ENCODE assay signal across 13 mouse cellular contexts in the genomic region with DNA sequence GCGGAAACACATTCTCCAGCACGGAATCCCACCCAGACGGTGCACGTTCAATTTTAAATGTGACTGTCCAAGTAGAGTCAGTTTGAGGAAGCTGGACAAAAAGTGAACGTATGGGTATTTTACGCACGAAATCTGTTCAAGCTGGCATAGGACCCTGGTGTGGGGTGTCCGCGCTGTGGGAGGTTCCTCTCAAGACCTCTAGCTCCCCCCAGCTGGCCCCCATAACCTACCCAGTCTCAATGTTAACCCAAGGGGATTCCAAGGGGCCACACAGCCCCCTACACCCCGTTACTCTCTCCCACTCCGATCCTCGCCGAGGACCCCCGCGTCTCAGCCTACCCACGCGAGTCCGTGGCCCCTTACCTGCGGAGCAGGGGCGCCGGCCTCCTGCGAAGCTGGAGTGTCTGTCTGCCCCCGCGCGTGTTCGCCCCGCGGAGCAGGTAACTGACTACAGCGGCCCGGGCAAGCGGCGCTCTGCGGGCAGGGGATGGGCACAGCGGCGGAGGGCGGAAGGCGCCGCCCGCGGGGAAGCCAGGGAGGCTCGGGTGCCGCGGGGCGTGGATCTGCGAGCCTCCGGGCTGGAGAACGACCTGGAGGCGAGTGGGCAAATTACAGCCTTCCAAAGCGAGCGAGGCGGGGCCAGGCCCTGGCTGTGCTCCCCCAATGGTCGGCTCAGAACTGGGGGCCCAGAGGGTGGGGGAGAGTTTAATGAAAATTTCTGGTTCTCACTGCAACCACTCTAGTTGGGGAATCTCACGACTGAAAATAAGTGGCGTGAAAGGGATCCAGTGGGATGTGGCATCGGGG. TPM values are rescaled to one million over a fixed set of nuclear protein-coding genes. Genes with fewer than 3 reads are reported as not detected.
DNase-seq lines count a peak whose midpoint lies in the region; ATAC-seq and TF ChIP-seq lines count a peak whose summit lies in the region.
"Not testable (repeated sequence)": the region's sequence is repeated elsewhere in the genome, so short reads cannot be mapped to it uniquely, and the experiment has no call there.
"Had no signal": no experiment of that assay in that cellular context is flagged by ENCODE, and none has a peak within 500 bp of the region (broad histone marks: within the 10 kb centered on the region; RNA-seq: fewer than 3 reads in every experiment).

No protein-coding gene starts in this region.

- TF ChIP-seq POLR2A in spleen, adult 2 months (IDR thresholded peaks at IDR 0.05; ENCODE audit: low read depth, low read length) = not testable (repeated sequence)

- WGBS in forebrain, postnatal 0 days = under 1% methylated on average over 54 of the region's 55 CpGs
- under 1% methylated on average over 54 of the region's 55 CpGs for WGBS in kidney, embryonic 14.5 days
- WGBS in liver, embryonic 13.5 days (ENCODE audit: insufficient replicate concordance) = 2% methylated on average over 55 of the region's 55 CpGs
- WGBS in midbrain, embryonic 14.5 days = under 1% methylated on average over 54 of the region's 55 CpGs
- 3% methylated on average over 55 of the region's 55 CpGs for WGBS in spleen, adult 2 months

- H3K36me3 ChIP-seq in forebrain, postnatal 0 days (ENCODE audit: insufficient read depth); kidney, embryonic 14.5 days (ENCODE audit: control insufficient read depth, insufficient read depth, low read length); liver, embryonic 13.5 days; midbrain, embryonic 14.5 days (ENCODE audit: control insufficient read depth, insufficient read depth, low read length); spleen, adult 2 months (ENCODE audit: control insufficient read depth, insufficient read depth, low read length): not testable (repeated sequence)

- not testable (repeated sequence) for TF ChIP-seq CTCF in forebrain, postnatal 0 days (IDR thresholded peaks at IDR 0.05; ENCODE audit: low read depth); spleen, adult 2 months (IDR thresholded peaks at IDR 0.05; ENCODE audit: extremely low read depth, insufficient read depth, insufficient read length, insufficient replicate concordance)

- not testable (repeated sequence) for H3K4me1 ChIP-seq in forebrain, postnatal 0 days (ENCODE audit: insufficient read depth); kidney, embryonic 14.5 days (ENCODE audit: control insufficient read depth, insufficient read depth, low read length); liver, embryonic 13.5 days (replicated peaks); midbrain, embryonic 14.5 days (ENCODE audit: control insufficient read depth, insufficient read depth, low read length)
- peaks cover 16% of the 10 kb centered on the region for H3K4me1 ChIP-seq in spleen, adult 2 months (ENCODE audit: control insufficient read depth, insufficient read depth, insufficient read length)

- not testable (repeated sequence) for H3K4me3 ChIP-seq in forebrain, postnatal 0 days (ENCODE audit: low read depth, low read length); midbrain, embryonic 14.5 days (replicated peaks; ENCODE audit: low read depth, low read length)
- peak overlapping the region; percentile 70 for H3K4me3 ChIP-seq in kidney, embryonic 14.5 days (ENCODE audit: low read length)
- H3K4me3 ChIP-seq in liver, embryonic 13.5 days (replicated peaks) = peak overlapping the region; percentile 60
- H3K4me3 ChIP-seq in spleen, adult 2 months (ENCODE audit: extremely low read depth, insufficient read depth, insufficient read length) = peak overlapping the region; percentile 13

- ATAC-seq in forebrain, postnatal 0 days = peak; percentile 10; the same call in 1 of the 2 replicates
- ATAC-seq in kidney, embryonic 14.5 days (ENCODE audit: low FRiP score, low TSS enrichment); liver, embryonic 13.5 days (ENCODE audit: low read depth); midbrain, embryonic 14.5 days (ENCODE audit: low FRiP score, low TSS enrichment): not testable (repeated sequence)

- H3K4me2 ChIP-seq in forebrain, postnatal 0 days (ENCODE audit: low read depth); midbrain, embryonic 14.5 days (ENCODE audit: low read length): not testable (repeated sequence)
- H3K4me2 ChIP-seq in kidney, embryonic 14.5 days (replicated peaks; ENCODE audit: low read depth, low read length) = peak overlapping the region; percentile 96
- H3K4me2 ChIP-seq in liver, embryonic 13.5 days = peak overlapping the region; percentile 12; the same call in 1 of the 2 replicates

- intact Hi-C loops in heart, postnatal 10 days (cut with DNase I) = not testable (repeated sequence)

- not testable (repeated sequence) for H3K9me3 ChIP-seq in forebrain, postnatal 0 days (ENCODE audit: low read length); kidney, embryonic 14.5 days (ENCODE audit: control insufficient read depth, low read length); liver, embryonic 13.5 days (replicated peaks); midbrain, embryonic 14.5 days (ENCODE audit: control insufficient read depth, low read length)

- H3K27ac ChIP-seq in forebrain, postnatal 0 days (ENCODE audit: low read depth, low read length); kidney, embryonic 14.5 days (ENCODE audit: low read depth, low read length); liver, embryonic 13.5 days; midbrain, embryonic 14.5 days (replicated peaks; ENCODE audit: low read depth, low read length); spleen, adult 2 months (ENCODE audit: insufficient read depth, low read length): not testable (repeated sequence)

- H3K9ac ChIP-seq in forebrain, postnatal 0 days; kidney, embryonic 14.5 days (ENCODE audit: low read depth, low read length); liver, embryonic 13.5 days; midbrain, embryonic 14.5 days (replicated peaks; ENCODE audit: low read length): not testable (repeated sequence)

- peak; percentile 55 for DNase-seq in CD4-positive, CD25-positive, alpha-beta regulatory T cell, adult 2 months (ENCODE audit: low read depth, low spot score)
- peak; percentile 28 for DNase-seq in embryo, embryonic 10.5 days (ENCODE audit: low spot score)
- not testable (repeated sequence) for DNase-seq in forebrain, postnatal 0 days; liver, embryonic 13.5 days; spleen, adult 2 months (ENCODE audit: low read depth in 1 of 2, low spot score in 2 of 2)
- DNase-seq in heart, postnatal 10 days = peak; percentile 16 to 24
- peak; percentile 30 for DNase-seq in midbrain, embryonic 14.5 days

- H3K27me3 ChIP-seq in forebrain, postnatal 0 days (ENCODE audit: insufficient read depth, low read length) = peaks cover 24% of the 10 kb centered on the region
- H3K27me3 ChIP-seq in kidney, embryonic 14.5 days (ENCODE audit: control insufficient read depth, insufficient read depth, low read length) = peaks cover 29% of the 10 kb centered on the region
- peaks cover 79% of the 10 kb centered on the region for H3K27me3 ChIP-seq in liver, embryonic 13.5 days
- H3K27me3 ChIP-seq in midbrain, embryonic 14.5 days (ENCODE audit: control insufficient read depth, insufficient read depth, low read length) = peaks cover 43% of the 10 kb centered on the region
- H3K27me3 ChIP-seq in spleen, adult 2 months (ENCODE audit: control insufficient read depth, insufficient read depth, low read length) = peaks cover 29% of the 10 kb centered on the region

RNA-seq across cellular contexts. Expression of gene E030030I06Rik, which starts 2.2 kb away (rescaled TPM):
- not detected in 2 replicates for total RNA-seq in forebrain, postnatal 0 days (2014; rRNA removed)
- polyA plus RNA-seq in forebrain, postnatal 0 days (2015; fragmentation: Nextera tagmentation; extraction: Ambion mirVana) = 1.5 and 1.7 TPM in 2 replicates
- total RNA-seq in heart, postnatal 10 days (2021) = 1 to 10 TPM; 1.5 to 2.2 TPM
- polyA plus RNA-seq in kidney, embryonic 14.5 days (2014; fragmentation: Nextera tagmentation; extraction: Ambion mirVana) = 35.5 and 42.1 TPM in 2 replicates
- 3.0 and 3.2 TPM in 2 replicates for polyA plus RNA-seq in liver, embryonic 13.5 days (2015; fragmentation: Nextera tagmentation; extraction: Ambion mirVana)
- polyA plus RNA-seq in midbrain, embryonic 14.5 days (2014; fragmentation: Nextera tagmentation; extraction: Ambion mirVana) = 1.8 and 3.6 TPM in 2 replicates
- 4.5 and 4.8 TPM in 2 replicates for polyA plus RNA-seq in spleen, adult 2 months (2012; rRNA removed)
- polyA plus RNA-seq: erythroblast, embryonic 14.5 days had no signal

RNA-seq across cellular contexts. Expression of gene Raet1e, which starts 7.1 kb away (rescaled TPM):
- total RNA-seq in forebrain, postnatal 0 days (2014; rRNA removed) = 0.85 TPM in 1 of 2 replicates, not detected in the other
- polyA plus RNA-seq in forebrain, postnatal 0 days (2015; fragmentation: Nextera tagmentation; extraction: Ambion mirVana) = 0.16 and 0.52 TPM in 2 replicates
- total RNA-seq in heart, postnatal 10 days (2021) = under 1 TPM; 0.45 to 0.57 TPM
- 12.2 and 14.6 TPM in 2 replicates for polyA plus RNA-seq in kidney, embryonic 14.5 days (2014; fragmentation: Nextera tagmentation; extraction: Ambion mirVana)
- polyA plus RNA-seq in liver, embryonic 13.5 days (2015; fragmentation: Nextera tagmentation; extraction: Ambion mirVana) = 0.77 and 1.1 TPM in 2 replicates
- 0.31 and 1.3 TPM in 2 replicates for polyA plus RNA-seq in midbrain, embryonic 14.5 days (2014; fragmentation: Nextera tagmentation; extraction: Ambion mirVana)
- 0.14 TPM in 1 of 2 replicates, not detected in the other for polyA plus RNA-seq in spleen, adult 2 months (2012; rRNA removed)
- total RNA-seq: layer of hippocampus, adult 8-10 months; left cerebral cortex, postnatal 25 days had no signal
- polyA plus RNA-seq: erythroblast, embryonic 14.5 days had no signal

RNA-seq across cellular contexts. Expression of gene H60b, which starts 7.1 kb away (rescaled TPM):
- total RNA-seq in forebrain, postnatal 0 days (2014; rRNA removed) = 0.92 and 1.0 TPM in 2 replicates
- 0.15 TPM in 1 of 2 replicates, not detected in the other for polyA plus RNA-seq in forebrain, postnatal 0 days (2015; fragmentation: Nextera tagmentation; extraction: Ambion mirVana)
- not detected for total RNA-seq in heart, postnatal 10 days (2021)
- polyA plus RNA-seq in kidney, embryonic 14.5 days (2014; fragmentation: Nextera tagmentation; extraction: Ambion mirVana) = 1.2 and 1.5 TPM in 2 replicates
- 0.12 TPM in 1 of 2 replicates, not detected in the other for polyA plus RNA-seq in liver, embryonic 13.5 days (2015; fragmentation: Nextera tagmentation; extraction: Ambion mirVana)
- 0.40 and 0.76 TPM in 2 replicates for polyA plus RNA-seq in midbrain, embryonic 14.5 days (2014; fragmentation: Nextera tagmentation; extraction: Ambion mirVana)
- 0.08 TPM in 1 of 2 replicates, not detected in the other for polyA plus RNA-seq in spleen, adult 2 months (2012; rRNA removed)
- total RNA-seq: gastrocnemius, adult 8-10 months; layer of hippocampus, adult 8-10 months; left cerebral cortex, postnatal 25 days; megakaryocyte, adult 5-6 weeks had no signal
- polyA plus RNA-seq: erythroblast, embryonic 14.5 days had no signal
